Mouse (Mus musculus) liver, adult 2 months (tissue): ENCODE results near the gene Cyp2d26. TPM values are rescaled to one million over a fixed set of nuclear protein-coding genes. Genes with fewer than 3 reads are reported as not detected.

ENCODE experiments used
- DNase-seq: peaks from one replicate; pipeline ENCODE4 v3.0.0-alpha.2; 2011; ENCODE audit warnings: low read depth, low spot score; ENCODE audit errors: extremely low read depth
- H3K27ac ChIP-seq: fragments of 200-500 bp; replicated peaks from 2 replicates; pipeline ENCODE4 v1.5.1; 2012; ENCODE audit warnings: low read depth, mild to moderate bottlenecking, control low read depth, inconsistent platforms, low read length; ENCODE audit not compliant: insufficient read depth
- H3K27me3 ChIP-seq: fragments of 200-500 bp; 2 replicates; pipeline ENCODE4 v1.6.1; 2012; ENCODE audit warnings: mild to moderate bottlenecking, moderate library complexity, low read length, inconsistent platforms; ENCODE audit not compliant: control insufficient read depth, insufficient read depth
- H3K36me3 ChIP-seq: fragments of 200-500 bp; 2 replicates; pipeline ENCODE4 v1.6.1; 2012; ENCODE audit warnings: low read length, inconsistent platforms; ENCODE audit not compliant: control insufficient read depth, insufficient read depth
- H3K4me1 ChIP-seq: fragments of 200-500 bp; 2 replicates; pipeline ENCODE4 v1.6.1; 2011; ENCODE audit warnings: low read length; ENCODE audit not compliant: control insufficient read depth, insufficient read depth
- H3K4me3 ChIP-seq: fragments of 200-500 bp; 2 replicates; pipeline ENCODE4 v1.5.1; 2011; ENCODE audit warnings: low read depth, mild to moderate bottlenecking, control low read depth, low read length, moderate library complexity; ENCODE audit not compliant: insufficient read depth
- H3K79me2 ChIP-seq: fragments of 200-500 bp; 2 replicates; pipeline ENCODE4 v1.6.1; 2012; ENCODE audit warnings: inconsistent platforms, mild to moderate bottlenecking, low read length, moderate library complexity; ENCODE audit not compliant: control insufficient read depth, insufficient read depth
- H3K9ac ChIP-seq: fragments of 200-500 bp; 2 replicates; pipeline ENCODE4 v1.6.1; 2012; ENCODE audit warnings: low read depth, mild to moderate bottlenecking, control low read depth, inconsistent platforms, low read length
- CTCF ChIP-seq: fragments of 200-500 bp; IDR thresholded peaks from 2 replicates; pipeline ENCODE4 v1.5.1; 2011; ENCODE audit warnings: low read depth, low read length, control low read depth
- POLR2A ChIP-seq: fragments of 200-500 bp; IDR thresholded peaks from 2 replicates; pipeline ENCODE4 v1.6.1; 2011; ENCODE audit warnings: low read length, control low read depth; ENCODE audit not compliant: insufficient read depth; ENCODE audit errors: extremely low read depth
- WGBS: fragments of 180-500 bp; shearing (Covaris S2); methylation state at CpG from one replicate; pipeline ENCODE4 v1.1.7; 2018; 5-methylcytosine and 5-hydroxymethylcytosine counted together
- polyA plus RNA-seq: library from polyadenylated mRNA; depleted of rRNA; stranded (reverse); fragments of >200 nt; gene quantifications from 2 replicates; pipeline ENCODE4 v1.2.3, GENCODE M21; 2012; rRNA removed
- total RNA-seq: library from RNA; depleted of rRNA; stranded (reverse); fragments of >200 nt; gene quantifications from 2 replicates; pipeline ENCODE4 v1.2.3, GENCODE M21; 2014; rRNA removed

The Cyp2d26 gene
- total RNA-seq: 1,175 and 1,183 TPM in 2 replicates
- 1,819 and 2,020 TPM in 2 replicates for polyA plus RNA-seq

DNA sequence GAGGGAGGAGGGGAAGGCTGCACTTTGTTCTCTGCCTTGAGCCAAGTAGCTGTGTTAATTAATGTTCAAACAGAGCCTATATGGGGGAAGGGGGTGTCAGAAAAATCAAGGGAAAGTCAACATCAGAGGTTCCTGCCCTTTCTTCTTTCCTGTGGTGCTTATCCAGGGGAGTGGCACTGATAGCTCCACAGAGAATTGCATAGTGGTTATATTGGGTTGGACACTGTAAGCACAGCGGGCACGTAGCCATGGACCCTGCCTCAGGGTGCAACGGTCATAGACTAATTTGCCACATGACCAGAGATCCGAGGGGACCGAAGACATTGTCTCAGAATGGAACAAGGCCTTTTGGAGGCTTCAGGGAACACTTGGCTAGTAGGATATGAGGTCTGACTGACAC is at the start of gene Cyp2d26:
Cyp2d26 (minus strand) TSS at position 18 of the 400 bp plus-strand sequence.
- Histone ChIP-seq H3K36me3 (peaks cover 26% of the 10 kb centered on the region), H3K79me2 (peaks cover 13% of the 10 kb centered on the region), H3K4me3 (peak within 1 kb of the TSS; percentile 82), H3K4me1 (peaks cover 35% of the 10 kb centered on the region), H3K27ac (peak within 1 kb of the TSS; percentile 95), H3K9ac (peak within 1 kb of the TSS; percentile 85), H3K27me3 (no peaks in the 10 kb centered on the region)
- WGBS: 18% methylated on average over 5 of the region's 5 CpGs
- peak; percentile 99 for DNase-seq
- TF ChIP-seq POLR2A (no peak), CTCF (no peak)

DNA sequence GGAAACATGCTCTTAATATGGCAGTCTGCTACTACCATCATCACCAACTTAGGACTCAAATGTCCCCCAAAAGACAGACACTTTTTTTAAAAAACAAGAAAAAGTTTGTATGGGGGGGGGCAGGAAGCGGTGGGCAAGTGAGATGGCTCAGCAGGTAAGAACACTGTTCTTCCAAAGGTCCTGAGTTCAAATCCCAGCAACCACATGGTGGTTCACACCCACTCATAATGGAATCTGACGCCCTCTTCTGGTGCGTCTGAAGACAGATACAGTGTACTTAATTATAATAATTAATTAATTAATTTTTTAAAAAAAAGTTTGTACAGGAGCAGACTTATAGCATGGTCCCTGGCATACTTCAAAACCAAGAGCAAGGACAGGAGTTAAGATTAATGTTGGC is 45.1 kb upstream of the Cyp2d26 start:
- no peak overlapping the region for H3K27ac ChIP-seq
- H3K9ac ChIP-seq: no peak overlapping the region
- DNase-seq: no peak
- peaks cover 2% of the 10 kb centered on the region; the same call in 1 of the 2 replicates for H3K36me3 ChIP-seq
- WGBS: 97% methylated on average over 3 of the region's 3 CpGs
- H3K4me3 ChIP-seq: no peak overlapping the region
- no peaks in the 10 kb centered on the region for H3K27me3 ChIP-seq
- no peaks in the 10 kb centered on the region; the same call in 1 of the 2 replicates for H3K79me2 ChIP-seq
- TF ChIP-seq POLR2A (no peak), CTCF (no peak)
- no peaks in the 10 kb centered on the region for H3K4me1 ChIP-seq

DNA sequence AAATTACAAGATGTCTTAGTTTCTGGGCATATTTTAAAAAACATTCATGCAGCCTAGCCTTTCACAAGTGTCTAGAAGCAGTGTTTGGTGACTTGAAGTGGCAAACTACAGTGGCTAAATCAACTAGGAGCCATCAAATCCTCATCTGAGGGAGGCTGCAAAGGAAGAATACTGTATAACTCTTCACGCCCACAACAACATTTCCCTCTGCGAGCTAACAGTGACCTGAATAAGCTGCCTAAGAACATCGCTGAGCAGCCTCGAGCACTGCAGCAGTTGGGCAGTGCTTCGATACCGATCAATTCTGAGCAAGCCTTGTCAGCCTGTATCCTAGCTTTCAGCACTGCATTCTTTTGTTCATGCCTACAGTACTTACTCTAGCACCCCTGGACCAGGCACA is 35.8 kb upstream of the Cyp2d26 start:
- Histone ChIP-seq H3K27ac (no peak overlapping the region), H3K36me3 (peaks cover 3% of the 10 kb centered on the region), H3K4me3 (no peak overlapping the region), H3K9ac (no peak overlapping the region), H3K27me3 (no peaks in the 10 kb centered on the region), H3K4me1 (no peaks in the 10 kb centered on the region), H3K79me2 (peaks cover 2% of the 10 kb centered on the region; the same call in 1 of the 2 replicates)
- DNase-seq: no peak
- TF ChIP-seq CTCF (no peak), POLR2A (no peak)
- 97% methylated on average over 6 of the region's 6 CpGs for WGBS

DNA sequence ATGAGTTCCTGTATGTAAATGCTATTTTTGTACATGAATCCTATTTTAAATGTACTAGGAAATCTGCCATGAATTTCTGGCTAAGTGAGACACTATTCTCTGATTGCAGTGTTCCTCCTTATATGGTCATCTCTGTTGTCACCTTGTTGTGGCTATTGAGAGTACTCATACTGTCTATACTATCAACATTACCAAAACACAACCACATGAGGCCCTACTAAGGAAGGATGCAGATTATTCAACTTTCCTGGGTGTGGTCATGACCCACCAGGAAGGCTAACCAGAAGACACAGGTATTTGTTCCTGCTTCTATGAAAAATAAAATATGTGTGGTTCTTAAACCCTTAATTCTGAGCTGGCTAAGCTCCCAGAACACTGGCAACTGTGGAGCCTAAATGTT is 31.8 kb upstream of the Cyp2d26 start:
- Histone ChIP-seq H3K27ac (no peak overlapping the region), H3K9ac (no peak overlapping the region), H3K36me3 (peaks cover 5% of the 10 kb centered on the region), H3K27me3 (no peaks in the 10 kb centered on the region), H3K4me1 (no peaks in the 10 kb centered on the region), H3K79me2 (peaks cover 2% of the 10 kb centered on the region; the same call in 1 of the 2 replicates), H3K4me3 (no peak overlapping the region)
- TF ChIP-seq CTCF: no peak
- no peak for TF ChIP-seq POLR2A
- DNase-seq: no peak

DNA sequence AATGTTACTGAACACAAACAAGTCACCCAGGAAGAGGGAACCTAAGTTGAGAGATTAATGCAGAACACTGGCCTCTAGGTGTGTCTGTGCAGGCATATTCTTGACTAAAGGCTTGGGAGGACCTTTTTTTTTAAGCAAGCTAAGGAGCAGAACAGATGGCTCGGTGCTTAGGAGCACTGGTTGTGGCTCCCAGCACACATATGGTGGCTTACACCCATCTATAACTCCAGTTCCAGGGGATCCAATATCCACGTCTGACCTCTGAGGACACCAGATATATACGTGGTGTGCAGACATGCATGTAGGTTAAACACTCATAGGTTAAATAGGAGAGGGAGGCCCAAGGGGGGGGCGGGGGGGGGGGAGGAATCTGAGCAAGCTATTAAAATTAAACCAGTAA is 28.3 kb upstream of the Cyp2d26 start:
- no peak for DNase-seq
- peaks cover 2% of the 10 kb centered on the region for H3K36me3 ChIP-seq
- H3K27me3 ChIP-seq: no peaks in the 10 kb centered on the region
- TF ChIP-seq CTCF (no peak), POLR2A (no peak)
- H3K4me1 ChIP-seq: no peaks in the 10 kb centered on the region
- no peak overlapping the region for H3K9ac ChIP-seq
- no peak overlapping the region for H3K27ac ChIP-seq
- H3K79me2 ChIP-seq: peaks cover 2% of the 10 kb centered on the region; the same call in 1 of the 2 replicates
- no peak overlapping the region for H3K4me3 ChIP-seq
- WGBS: 96% methylated on average over 3 of the region's 4 CpGs

DNA sequence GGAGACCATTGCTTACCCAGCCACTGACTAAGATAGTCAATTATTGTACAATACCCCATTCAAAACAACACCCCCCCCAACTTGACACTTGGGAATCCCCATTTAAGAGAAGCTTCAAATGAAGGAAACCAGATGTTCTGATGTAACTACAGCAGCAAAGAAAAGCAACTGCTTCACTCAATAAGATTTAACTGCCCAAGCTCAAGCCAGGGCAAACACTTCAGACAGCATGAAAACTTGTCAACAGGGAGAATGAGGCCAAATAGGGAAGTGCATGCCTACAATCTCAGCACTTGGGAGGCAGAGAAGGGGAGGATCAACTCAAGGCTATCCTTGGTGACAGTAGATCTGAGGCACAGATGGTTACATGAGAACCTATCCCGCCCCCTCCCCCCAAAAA is 27.6 kb upstream of the Cyp2d26 start:
- TF ChIP-seq POLR2A (no peak), CTCF (no peak)
- Histone ChIP-seq H3K27me3 (no peaks in the 10 kb centered on the region), H3K4me1 (no peaks in the 10 kb centered on the region), H3K9ac (no peak overlapping the region), H3K4me3 (no peak overlapping the region), H3K79me2 (peaks cover 2% of the 10 kb centered on the region; the same call in 1 of the 2 replicates), H3K36me3 (peaks cover 2% of the 10 kb centered on the region), H3K27ac (no peak overlapping the region)
- DNase-seq: no peak
- 96% methylated on average over 1 of the region's 1 CpGs for WGBS
